Mouse (Mus musculus): ENCODE measurements around the gene Ankle1. TPM values are rescaled to one million over a fixed set of nuclear protein-coding genes. Genes with fewer than 3 reads are reported as not detected.

The Ankle1 gene
- polyA plus RNA-seq, 1 experiment from 2014 or later: 44.4 TPM

DNA sequence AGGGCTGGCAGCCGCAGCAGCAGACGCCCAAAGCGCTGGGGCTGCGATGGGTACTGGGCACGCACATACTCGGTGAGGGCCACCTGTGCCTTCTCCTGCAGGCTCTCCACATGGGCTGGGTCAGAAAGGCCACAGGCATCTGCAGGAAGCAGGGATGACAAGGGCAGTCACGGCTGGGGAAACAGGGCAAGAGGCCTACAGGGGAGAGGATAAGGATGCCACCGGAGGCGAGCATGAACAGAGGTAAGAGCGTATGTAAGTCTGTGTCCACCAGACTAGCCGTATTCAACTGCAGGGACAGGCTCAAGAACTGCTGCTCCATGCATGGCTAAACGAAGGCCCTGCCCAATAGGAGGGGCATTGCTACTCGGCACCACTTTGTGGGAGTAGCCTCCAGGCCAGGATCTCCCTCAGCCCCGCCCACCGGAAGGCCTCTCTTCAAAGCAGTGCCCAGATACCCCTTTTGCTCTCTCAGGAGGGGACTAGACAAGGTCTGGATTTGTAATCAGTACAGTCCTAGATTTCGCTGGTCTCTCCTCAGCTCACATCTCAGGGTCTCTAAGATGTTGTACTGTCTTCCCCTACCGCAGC lies 31.1 kb upstream of the Ankle1 start:
- H3K9me3 ChIP-seq: no peaks in the 10 kb centered on the region
- H3K4me3 ChIP-seq: no peak overlapping the region
- peaks cover 47% of the 10 kb centered on the region for H3K4me1 ChIP-seq
- ATAC-seq (ENCODE audit: insufficient number of reproducible peaks, insufficient read depth, low FRiP score, low TSS enrichment, low read depth): no peak
- peaks cover 48% of the 10 kb centered on the region for H3K36me3 ChIP-seq
- no peak overlapping the region for H3K4me2 ChIP-seq
- 76% methylated on average over 17 of the region's 17 CpGs for WGBS
- H3K9ac ChIP-seq: no peak overlapping the region
- no peak overlapping the region for H3K27ac ChIP-seq
- peaks cover 6% of the 10 kb centered on the region; the same call in 1 of the 2 replicates for H3K27me3 ChIP-seq

GRCm38 (mm10) chr8:71375581-71376422 lies 30.0 kb upstream of the Ankle1 start:
- peaks cover 6% of the 10 kb centered on the region; the same call in 1 of the 2 replicates for H3K27me3 ChIP-seq
- 8% methylated on average over 74 of the region's 74 CpGs for WGBS
- H3K4me2 ChIP-seq: peak overlapping the region; percentile 64
- H3K36me3 ChIP-seq: peaks cover 46% of the 10 kb centered on the region
- peak overlapping the region; percentile 60 for H3K9ac ChIP-seq
- H3K4me3 ChIP-seq: peak overlapping the region; percentile 32
- H3K27ac ChIP-seq: no peak overlapping the region
- H3K4me1 ChIP-seq: peaks cover 55% of the 10 kb centered on the region
- H3K9me3 ChIP-seq: no peaks in the 10 kb centered on the region
- ATAC-seq (ENCODE audit: insufficient number of reproducible peaks, insufficient read depth, low FRiP score, low TSS enrichment, low read depth): no peak

DNA sequence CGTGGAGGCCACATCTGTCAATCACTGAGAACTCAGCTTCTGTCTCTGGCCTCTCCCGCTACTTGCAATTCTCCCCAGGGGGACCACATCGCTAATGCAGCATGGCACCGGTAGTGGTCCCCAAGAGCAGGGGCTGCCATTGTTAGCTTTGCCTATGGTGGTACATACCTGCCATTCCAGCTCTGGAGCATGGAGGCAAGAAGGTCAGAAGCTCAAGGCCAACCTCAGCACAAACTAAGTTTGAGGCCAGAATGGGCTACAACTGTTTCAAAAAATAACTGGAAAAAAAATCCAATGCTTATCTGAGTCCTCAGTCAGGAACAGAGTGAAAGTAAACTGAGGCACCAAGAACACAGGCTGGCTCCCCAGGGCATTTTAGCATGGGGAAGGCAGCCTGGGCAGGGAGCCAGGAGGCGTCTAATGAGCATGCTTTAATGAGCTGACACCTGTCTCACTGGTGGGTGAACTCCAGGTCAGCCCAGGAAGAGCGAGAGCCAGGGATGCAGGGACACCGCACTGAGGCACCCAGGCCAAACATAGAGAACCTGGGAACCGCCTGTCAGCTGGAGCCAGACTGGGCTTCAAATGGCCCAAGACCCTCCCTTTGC lies 29.3 kb upstream of the Ankle1 start:
- no peaks in the 10 kb centered on the region for H3K9me3 ChIP-seq
- H3K4me1 ChIP-seq: peaks cover 55% of the 10 kb centered on the region
- ATAC-seq (ENCODE audit: insufficient number of reproducible peaks, insufficient read depth, low FRiP score, low TSS enrichment, low read depth): no peak
- H3K9ac ChIP-seq: peak overlapping the region; percentile 60
- H3K4me2 ChIP-seq: peak overlapping the region; percentile 64
- H3K36me3 ChIP-seq: peaks cover 46% of the 10 kb centered on the region
- 47% methylated on average over 8 of the region's 8 CpGs for WGBS
- no peak overlapping the region for H3K27ac ChIP-seq
- H3K27me3 ChIP-seq: peaks cover 6% of the 10 kb centered on the region; the same call in 1 of the 2 replicates
- H3K4me3 ChIP-seq: peak overlapping the region; percentile 32

GRCm38 (mm10) chr8:71379008-71379407 lies 26.8 kb upstream of the Ankle1 start:
- peak overlapping the region; percentile 84; the same call in 1 of the 2 replicates for H3K4me3 ChIP-seq
- H3K4me2 ChIP-seq: peak overlapping the region; percentile 97
- H3K4me1 ChIP-seq: peaks cover 67% of the 10 kb centered on the region
- no peaks in the 10 kb centered on the region for H3K9me3 ChIP-seq
- H3K27me3 ChIP-seq: peaks cover 6% of the 10 kb centered on the region; the same call in 1 of the 2 replicates
- H3K9ac ChIP-seq: 0 out of 2 replicates have a peak overlapping the region, but pooled peaks have one; percentile 90
- 50% methylated on average over 4 of the region's 4 CpGs for WGBS
- ATAC-seq (ENCODE audit: insufficient number of reproducible peaks, insufficient read depth, low FRiP score, low TSS enrichment, low read depth): no peak
- H3K36me3 ChIP-seq: peaks cover 35% of the 10 kb centered on the region
- H3K27ac ChIP-seq: no peak overlapping the region

DNA sequence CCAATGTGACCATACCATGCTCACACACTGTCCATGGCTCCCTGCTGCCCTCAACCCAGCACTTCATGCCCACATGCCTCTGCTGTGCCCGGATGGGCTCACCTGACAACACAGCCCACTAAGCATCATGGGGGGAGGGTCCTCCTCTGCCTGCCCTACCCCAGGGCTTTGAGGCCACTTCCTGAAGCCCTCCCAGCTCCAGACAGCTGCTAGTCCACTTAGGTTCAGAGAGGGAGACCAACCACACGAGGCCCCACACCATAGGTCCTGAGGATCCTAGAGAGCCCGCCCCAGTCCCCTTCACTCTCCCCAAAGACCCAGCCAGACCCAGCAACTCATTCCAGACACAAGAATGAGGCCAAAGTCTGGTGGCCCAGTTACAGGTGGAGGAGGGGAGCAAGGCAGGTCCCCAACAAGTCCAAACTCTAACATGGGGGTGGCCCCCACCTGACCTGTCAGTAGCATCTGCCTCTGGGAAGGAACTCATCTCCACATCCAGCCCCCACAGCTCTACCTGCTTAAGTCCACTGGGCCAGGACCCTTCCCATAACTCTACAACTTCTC lies 26.2 kb upstream of the Ankle1 start:
- Histone ChIP-seq H3K36me3 (peaks cover 29% of the 10 kb centered on the region), H3K4me1 (peaks cover 67% of the 10 kb centered on the region), H3K4me3 (peak overlapping the region; percentile 84), H3K9ac (peak overlapping the region; percentile 90), H3K9me3 (no peaks in the 10 kb centered on the region; the same call in 1 of the 2 replicates), H3K4me2 (peak overlapping the region; percentile 97), H3K27me3 (peaks cover 6% of the 10 kb centered on the region; the same call in 1 of the 2 replicates), H3K27ac (no peak overlapping the region)
- WGBS: 45% methylated on average over 3 of the region's 3 CpGs
- ATAC-seq (ENCODE audit: insufficient number of reproducible peaks, insufficient read depth, low FRiP score, low TSS enrichment, low read depth): no peak

GRCm38 (mm10) chr8:71380178-71381171 lies 25.3 kb upstream of the Ankle1 start:
- Histone ChIP-seq H3K4me3 (peak overlapping the region; percentile 84), H3K27me3 (peaks cover 6% of the 10 kb centered on the region; the same call in 1 of the 2 replicates), H3K4me2 (peak overlapping the region; percentile 97), H3K9ac (peak overlapping the region; percentile 90), H3K4me1 (peaks cover 62% of the 10 kb centered on the region), H3K36me3 (peaks cover 21% of the 10 kb centered on the region), H3K27ac (no peak overlapping the region), H3K9me3 (no peaks in the 10 kb centered on the region; the same call in 1 of the 2 replicates)
- ATAC-seq (ENCODE audit: insufficient number of reproducible peaks, insufficient read depth, low FRiP score, low TSS enrichment, low read depth): no peak
- 1% methylated on average over 72 of the region's 72 CpGs for WGBS

DNA sequence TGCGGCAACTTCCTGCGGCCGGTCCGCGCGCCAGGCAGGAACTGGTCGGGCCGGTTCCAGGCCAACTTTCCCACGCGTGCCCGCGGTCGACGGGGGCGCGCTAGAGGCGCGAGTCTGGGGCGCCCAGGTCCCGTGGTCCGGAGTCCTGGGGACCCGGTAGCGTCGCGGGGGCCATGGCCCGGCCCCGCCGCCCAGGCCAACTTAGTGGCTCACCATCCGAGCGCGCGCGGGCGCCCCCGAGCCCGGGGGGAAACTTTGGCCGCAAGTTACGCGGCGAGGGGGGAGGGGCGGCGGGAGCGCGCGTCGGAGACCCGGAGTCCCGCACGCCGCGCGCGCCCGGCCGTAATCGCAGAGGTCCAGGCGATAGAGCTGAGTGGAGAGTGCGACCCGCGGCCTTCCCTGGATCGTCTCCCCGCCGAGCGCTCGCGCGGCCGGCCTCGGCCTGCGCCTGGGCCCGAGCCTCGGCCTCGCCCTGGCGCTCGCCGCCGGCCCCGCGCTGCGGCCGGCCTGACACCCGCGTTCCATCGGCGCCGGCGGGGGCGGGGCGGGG lies 24.3 kb upstream of the Ankle1 start, which contains the start of gene Nr2f6:
Gene Nr2f6, minus strand, starts transcription at position 540 of the 550 bp plus-strand sequence.
- Histone ChIP-seq H3K9ac (peak within 1 kb of the TSS; percentile 90), H3K9me3 (no peaks in the 10 kb centered on the region; the same call in 1 of the 2 replicates), H3K4me1 (peaks cover 51% of the 10 kb centered on the region)

GRCm38 (mm10) chr8:71381971-71382961 lies 23.5 kb upstream of the Ankle1 start:
- Histone ChIP-seq H3K4me1 (peaks cover 44% of the 10 kb centered on the region), H3K9me3 (no peaks in the 10 kb centered on the region; the same call in 1 of the 2 replicates), H3K27me3 (no peaks in the 10 kb centered on the region), H3K4me2 (peak overlapping the region; percentile 97), H3K36me3 (peaks cover 12% of the 10 kb centered on the region), H3K27ac (peak overlapping the region; percentile 89), H3K9ac (peak overlapping the region; percentile 90), H3K4me3 (peak overlapping the region; percentile 84)
- WGBS: 2% methylated on average over 53 of the region's 80 CpGs
- ATAC-seq (ENCODE audit: insufficient number of reproducible peaks, insufficient read depth, low FRiP score, low TSS enrichment, low read depth): peak; percentile 88

More for the DNA sequence above, 24.3 kb upstream of the Ankle1 start, which contains the start of gene Nr2f6:
- H3K4me3 ChIP-seq: peak within 1 kb of the TSS; percentile 84
- peak within 1 kb of the TSS; percentile 89 for H3K27ac ChIP-seq
- peak within 1 kb of the TSS; percentile 97 for H3K4me2 ChIP-seq
- WGBS: under 1% methylated on average over 72 of the region's 89 CpGs
- no peak for ATAC-seq (ENCODE audit: insufficient number of reproducible peaks, insufficient read depth, low FRiP score, low TSS enrichment, low read depth)
- peaks cover 4% of the 10 kb centered on the region; the same call in 1 of the 2 replicates for H3K27me3 ChIP-seq
- H3K36me3 ChIP-seq: peaks cover 18% of the 10 kb centered on the region

GRCm38 (mm10) chr8:71383396-71383795 lies 22.4 kb upstream of the Ankle1 start:
- 19% methylated on average over 12 of the region's 12 CpGs for WGBS
- no peak for ATAC-seq (ENCODE audit: insufficient number of reproducible peaks, insufficient read depth, low FRiP score, low TSS enrichment, low read depth)
- H3K9ac ChIP-seq: 0 out of 2 replicates have a peak overlapping the region, but pooled peaks have one; percentile 8
- H3K4me1 ChIP-seq: peaks cover 39% of the 10 kb centered on the region
- H3K4me3 ChIP-seq: no peak overlapping the region
- peaks cover under 1% of the 10 kb centered on the region; the same call in 1 of the 2 replicates for H3K36me3 ChIP-seq
- no peak overlapping the region for H3K4me2 ChIP-seq
- no peaks in the 10 kb centered on the region; the same call in 1 of the 2 replicates for H3K9me3 ChIP-seq
- 0 out of 2 replicates have a peak overlapping the region, but pooled peaks have one; percentile 89 for H3K27ac ChIP-seq
- no peaks in the 10 kb centered on the region for H3K27me3 ChIP-seq

Data from embryonic facial prominence, embryonic 13.5 days (tissue).